Mouse (Mus musculus) midbrain, embryonic 14.5 days (tissue): Measurements from ENCODE around the gene Rragd. TPM values are rescaled to one million over a fixed set of nuclear protein-coding genes. Genes with fewer than 3 reads are reported as not detected.

Source experiments
- ATAC-seq: fragments of 200-750 bp; cut with Nextera tagmentation; 2 replicates; pipeline ENCODE4 v1.8.0; 2017; ENCODE audit warnings: moderate number of reproducible peaks, moderate library complexity; ENCODE audit not compliant: low FRiP score, low TSS enrichment
- DNase-seq: peaks from one replicate; pipeline ENCODE4 v3.0.0-alpha.2; 2015
- H3K27ac ChIP-seq: fragments of 300-500 bp; sonication (generic); replicated peaks from 2 replicates; pipeline ENCODE4 v1.5.1; 2014; ENCODE audit warnings: mild to moderate bottlenecking, low read depth, low read length, moderate library complexity
- H3K27me3 ChIP-seq: fragments of 300-500 bp; sonication (generic); 2 replicates; pipeline ENCODE4 v1.6.1; 2014; ENCODE audit warnings: low read length, control low read depth, mixed read lengths; ENCODE audit not compliant: control insufficient read depth, insufficient read depth
- H3K36me3 ChIP-seq: fragments of 300-500 bp; sonication (generic); 2 replicates; pipeline ENCODE4 v1.6.1; 2014; ENCODE audit warnings: low read length, control low read depth; ENCODE audit not compliant: control insufficient read depth, insufficient read depth
- H3K4me1 ChIP-seq: fragments of 300-500 bp; sonication (generic); 2 replicates; pipeline ENCODE4 v1.6.1; 2014; ENCODE audit warnings: mild to moderate bottlenecking, antibody characterized with exemption, low read length, control low read depth; ENCODE audit not compliant: control insufficient read depth, insufficient read depth
- H3K4me2 ChIP-seq: fragments of 300-500 bp; sonication (generic); 2 replicates; pipeline ENCODE4 v1.6.1; 2014; ENCODE audit warnings: mild to moderate bottlenecking, low read length, moderate library complexity
- H3K4me3 ChIP-seq: fragments of 300-500 bp; sonication (generic); replicated peaks from 2 replicates; pipeline ENCODE4 v1.5.1; 2014; ENCODE audit warnings: low read depth, low read length
- H3K9ac ChIP-seq: fragments of 300-500 bp; sonication (generic); replicated peaks from 2 replicates; pipeline ENCODE4 v1.6.1; 2014; ENCODE audit warnings: mild to moderate bottlenecking, low read length, moderate library complexity
- H3K9me3 ChIP-seq: fragments of 300-500 bp; sonication (generic); 2 replicates; pipeline ENCODE4 v1.6.1; 2016; ENCODE audit warnings: low read length, control low read depth, mixed read lengths; ENCODE audit not compliant: control insufficient read depth
- WGBS: fragments of 180-500 bp; shearing (Covaris S2); extraction: QIAGEN DNeasy Blood & Tissue Kit; methylation state at CpG from one replicate; pipeline ENCODE4 v1.1.7; 2014; 5-methylcytosine and 5-hydroxymethylcytosine counted together
- polyA plus RNA-seq: library from polyadenylated mRNA; unstranded; fragments of >200 nt; fragmentation: Nextera tagmentation; extraction: Ambion mirVana; gene quantifications from 2 replicates; pipeline ENCODE4 v1.2.1, GENCODE M21; 2014

Rragd gene
- polyA plus RNA-seq, 1 experiment from 2014 or later: 34.4 TPM

GRCm38 (mm10) chr4:33064986-33065385 is 82.1 kb downstream of the Rragd start:
- Histone ChIP-seq H3K9me3 (no peaks in the 10 kb centered on the region), H3K4me1 (no peaks in the 10 kb centered on the region), H3K9ac (no peak overlapping the region), H3K4me2 (no peak overlapping the region), H3K36me3 (no peaks in the 10 kb centered on the region), H3K27ac (no peak overlapping the region), H3K4me3 (no peak overlapping the region), H3K27me3 (no peaks in the 10 kb centered on the region)
- 78% methylated on average over 6 of the region's 6 CpGs for WGBS
- ATAC-seq (no peak), DNase-seq (no peak)

DNA sequence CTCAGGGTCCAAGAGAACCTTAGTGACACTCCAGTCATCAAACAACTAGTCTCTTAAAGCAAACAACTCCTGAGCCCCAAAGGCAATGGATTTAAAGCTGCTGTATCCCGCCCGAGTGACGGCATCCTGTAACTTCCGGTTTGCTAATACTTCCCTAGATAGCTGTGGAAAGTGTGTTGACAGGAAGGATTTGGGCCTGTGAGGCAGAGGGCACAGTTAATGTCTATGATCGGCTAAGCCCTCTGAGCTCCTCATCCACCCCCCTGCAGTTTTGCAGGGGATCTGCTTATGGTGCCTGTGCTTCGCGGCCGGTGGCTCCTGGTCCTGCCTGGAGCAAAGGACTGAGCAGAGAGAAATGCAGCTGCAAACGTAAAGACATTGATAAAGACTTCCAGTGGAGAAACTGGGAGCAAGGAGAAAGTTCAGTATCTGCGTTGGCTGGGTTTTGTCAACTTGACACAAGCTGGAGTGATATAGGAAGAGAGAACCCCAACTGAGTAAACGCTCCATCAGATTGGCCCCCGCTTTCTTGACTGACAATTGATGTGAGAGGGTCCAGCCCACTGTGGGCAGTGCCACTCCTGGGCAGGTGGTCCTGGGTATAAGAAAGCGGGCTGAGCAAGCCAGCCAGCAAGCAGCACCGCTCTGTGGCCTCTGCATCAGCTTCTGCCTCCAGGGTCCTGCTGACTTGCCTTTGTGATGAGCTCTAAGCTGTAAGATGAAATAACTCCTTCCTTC is 83.6 kb downstream of the Rragd start:
- Histone ChIP-seq H3K9ac (no peak overlapping the region), H3K36me3 (no peaks in the 10 kb centered on the region), H3K4me2 (no peak overlapping the region), H3K9me3 (no peaks in the 10 kb centered on the region), H3K27ac (no peak overlapping the region), H3K4me1 (no peaks in the 10 kb centered on the region), H3K27me3 (no peaks in the 10 kb centered on the region), H3K4me3 (no peak overlapping the region)
- DNase-seq (no peak), ATAC-seq (no peak)
- 52% methylated on average over 14 of the region's 14 CpGs for WGBS

GRCm38 (mm10) chr4:33067331-33067730 is 84.5 kb downstream of the Rragd start:
- no peaks in the 10 kb centered on the region for H3K4me1 ChIP-seq
- DNase-seq (no peak), ATAC-seq (no peak)
- H3K27ac ChIP-seq: no peak overlapping the region
- no peak overlapping the region for H3K4me3 ChIP-seq
- H3K36me3 ChIP-seq: no peaks in the 10 kb centered on the region
- WGBS: 90% methylated on average over 3 of the region's 3 CpGs
- no peaks in the 10 kb centered on the region for H3K9me3 ChIP-seq
- no peak overlapping the region for H3K9ac ChIP-seq
- no peak overlapping the region for H3K4me2 ChIP-seq
- H3K27me3 ChIP-seq: no peaks in the 10 kb centered on the region

DNA sequence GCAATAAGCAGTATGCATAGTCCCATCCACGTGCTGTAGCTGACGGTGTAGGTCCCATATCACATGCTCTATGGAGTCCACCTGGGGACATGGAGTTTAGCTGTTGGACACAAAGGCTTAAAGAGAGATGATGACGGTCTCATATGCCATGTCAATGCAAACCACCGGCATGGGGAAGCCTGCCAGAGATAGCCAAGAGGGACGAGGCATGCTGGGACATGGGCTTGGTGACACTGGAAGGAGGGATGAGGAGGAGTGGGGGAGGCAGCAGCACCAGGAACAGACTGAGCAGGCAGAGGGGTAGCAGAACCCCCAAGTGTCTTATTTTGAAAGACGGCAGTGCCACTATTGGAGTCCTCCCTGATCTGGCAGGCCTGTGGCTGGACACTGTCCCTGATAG is 85.0 kb downstream of the Rragd start:
- Histone ChIP-seq H3K36me3 (no peaks in the 10 kb centered on the region), H3K27me3 (no peaks in the 10 kb centered on the region), H3K9ac (no peak overlapping the region), H3K4me2 (no peak overlapping the region), H3K27ac (no peak overlapping the region), H3K4me3 (no peak overlapping the region), H3K9me3 (no peaks in the 10 kb centered on the region), H3K4me1 (0 out of 2 replicates have a peak, but pooled peaks cover 4% of the 10 kb centered on the region)
- WGBS: 93% methylated on average over 6 of the region's 6 CpGs
- ATAC-seq (no peak), DNase-seq (no peak)

DNA sequence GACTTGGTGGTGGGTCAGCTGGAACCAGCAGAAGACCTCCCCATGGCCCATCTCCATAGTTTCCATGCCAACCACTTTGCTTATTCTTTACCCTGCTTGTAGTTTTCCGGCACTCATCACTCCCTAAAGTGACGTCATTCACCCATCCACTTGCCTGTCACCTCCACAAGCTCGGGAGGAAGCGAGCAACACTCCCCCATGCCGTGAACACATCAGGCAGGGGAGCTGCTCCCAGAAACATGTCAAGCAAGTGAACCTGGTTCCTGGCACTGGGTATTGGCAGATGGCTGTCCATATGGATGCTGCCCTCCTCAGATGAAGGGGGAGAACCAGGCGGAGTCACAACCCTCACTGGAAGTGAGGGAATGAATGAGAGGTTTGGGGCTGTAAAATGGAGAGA is 86.1 kb downstream of the Rragd start:
- WGBS: 77% methylated on average over 6 of the region's 6 CpGs
- Histone ChIP-seq H3K27ac (no peak overlapping the region), H3K9me3 (no peaks in the 10 kb centered on the region), H3K4me1 (0 out of 2 replicates have a peak, but pooled peaks cover 7% of the 10 kb centered on the region), H3K27me3 (no peaks in the 10 kb centered on the region), H3K4me3 (no peak overlapping the region), H3K36me3 (no peaks in the 10 kb centered on the region), H3K4me2 (no peak overlapping the region), H3K9ac (no peak overlapping the region)
- DNase-seq: no peak
- no peak for ATAC-seq

- Histone ChIP-seq H3K9me3 (no peaks in the 10 kb centered on the region), H3K36me3 (no peaks in the 10 kb centered on the region), H3K4me3 (no peak overlapping the region), H3K27ac (no peak overlapping the region), H3K4me1 (0 out of 2 replicates have a peak, but pooled peaks cover 7% of the 10 kb centered on the region), H3K4me2 (no peak overlapping the region), H3K27me3 (no peaks in the 10 kb centered on the region), H3K9ac (no peak overlapping the region)
- 90% methylated on average over 6 of the region's 6 CpGs for WGBS
- DNase-seq (no peak), ATAC-seq (no peak)
Measured at GRCm38 (mm10) chr4:33070326-33070725, 87.5 kb downstream of the Rragd start.

DNA sequence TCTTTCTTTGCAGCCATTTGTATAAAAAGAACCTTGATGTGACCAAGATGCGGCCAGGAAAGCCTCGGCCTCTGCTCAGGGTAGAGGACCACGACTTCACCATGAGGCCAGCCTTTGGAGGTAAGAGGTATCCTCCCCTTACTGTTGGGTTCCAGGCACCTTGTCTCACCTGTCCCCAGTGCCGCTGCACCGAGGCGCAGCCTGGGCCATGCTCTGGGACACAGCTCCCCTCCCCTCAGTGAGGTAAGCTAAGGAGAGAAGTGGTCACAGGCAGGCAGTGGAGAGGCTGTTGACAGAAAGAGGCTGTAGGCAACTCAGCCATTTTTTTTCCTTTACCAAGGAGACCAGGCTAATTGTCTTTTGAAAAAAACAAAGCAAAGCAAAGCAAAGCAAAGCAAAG is 88.5 kb downstream of the Rragd start:
- Histone ChIP-seq H3K4me2 (no peak overlapping the region), H3K36me3 (no peaks in the 10 kb centered on the region), H3K4me1 (0 out of 2 replicates have a peak, but pooled peaks cover 7% of the 10 kb centered on the region), H3K9me3 (no peaks in the 10 kb centered on the region), H3K4me3 (no peak overlapping the region), H3K9ac (no peak overlapping the region), H3K27me3 (no peaks in the 10 kb centered on the region), H3K27ac (no peak overlapping the region)
- WGBS: 86% methylated on average over 6 of the region's 6 CpGs
- DNase-seq: no peak
- ATAC-seq: no peak

Other genes starting within 250 kb of the Rragd start
- 129 and 139 TPM in 2 replicates for gene Lyrm2, start 182.8 kb upstream of the Rragd start, polyA plus RNA-seq
- gene Ankrd6, start 32.2 kb upstream of the Rragd start, polyA plus RNA-seq: 25.4 and 31.3 TPM in 2 replicates
- gene Ube2j1, start 48.4 kb downstream of the Rragd start, polyA plus RNA-seq: 49.7 and 61.6 TPM in 2 replicates
- 0.35 and 0.74 TPM in 2 replicates for gene Gabrr2, start 80.0 kb downstream of the Rragd start, polyA plus RNA-seq
- 0.78 and 0.80 TPM in 2 replicates for gene Gabrr1, start 149.5 kb downstream of the Rragd start, polyA plus RNA-seq
- gene Pm20d2, start 206.7 kb downstream of the Rragd start, polyA plus RNA-seq: 1.9 and 2.3 TPM in 2 replicates
- 54.4 and 63.4 TPM in 2 replicates for gene Srsf12, start 226.0 kb downstream of the Rragd start, polyA plus RNA-seq